Mouse (Mus musculus) left cerebral cortex, postnatal 10 days (tissue): Measurements from ENCODE around the gene Camk2g. TPM values are rescaled to one million over a fixed set of nuclear protein-coding genes. Genes with fewer than 3 reads are reported as not detected.

ENCODE experiments used
- DNase-seq, 2 experiments: peaks; one replicate each; pipeline ENCODE4 v3.0.0; 2021 to 2022; ENCODE audit warnings: low spot score in 2 of 2, mixed read lengths in 1 of 2; ENCODE audit errors: extremely low spot score in 1 of 2
- intact Hi-C: fragments of 180-260 bp; cut with DNase I; formaldehyde crosslinking; loops from one replicate; pipeline ENCODE4 v1.15.1; 2025
- total RNA-seq, 2 experiments: library from RNA; stranded (reverse); gene quantifications; 2 replicates each; pipeline ENCODE4 v1.2.3; 2021

Gene Camk2g
- total RNA-seq, 2 experiments from 2014 or later = 255 to 269 TPM

DNA sequence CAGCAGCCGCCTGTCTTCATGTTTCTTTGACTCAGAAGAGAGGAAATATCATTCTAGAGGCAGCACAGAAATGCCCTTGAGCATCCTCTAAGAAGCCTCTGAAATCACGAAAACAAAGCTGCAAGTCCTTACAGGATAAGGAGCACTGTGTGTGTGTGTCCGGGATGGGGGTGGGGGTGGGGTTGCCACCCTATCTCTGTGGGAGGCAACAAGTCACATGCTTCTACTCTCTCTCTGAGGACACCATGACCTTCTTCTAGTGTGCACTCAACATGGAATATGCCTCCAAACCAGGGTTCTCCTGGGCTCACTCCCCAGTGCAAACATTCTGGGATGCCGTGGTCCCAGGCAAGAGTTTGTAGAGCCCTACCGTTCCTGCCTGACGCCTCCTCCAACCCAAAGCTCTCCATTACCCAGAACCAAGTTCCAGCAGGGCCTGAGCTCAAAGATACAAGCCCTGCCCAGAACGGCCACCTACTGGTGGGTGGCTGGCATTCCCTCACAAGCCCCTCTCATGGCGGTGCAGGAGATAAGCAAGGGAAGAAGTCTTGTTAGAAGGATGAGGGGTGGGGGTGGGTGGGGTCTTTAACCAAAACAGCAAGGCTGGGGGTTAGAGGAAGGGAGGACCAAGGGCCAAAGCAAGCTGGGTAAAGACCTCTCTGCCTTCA, 35.0 kb downstream of the Camk2g start:
- DNase-seq = no peak
- intact Hi-C loops = loop anchor here (5.0 kb wide), 1 partner anchor 33 kb away; the partner anchor contains the start of gene Camk2g

DNA sequence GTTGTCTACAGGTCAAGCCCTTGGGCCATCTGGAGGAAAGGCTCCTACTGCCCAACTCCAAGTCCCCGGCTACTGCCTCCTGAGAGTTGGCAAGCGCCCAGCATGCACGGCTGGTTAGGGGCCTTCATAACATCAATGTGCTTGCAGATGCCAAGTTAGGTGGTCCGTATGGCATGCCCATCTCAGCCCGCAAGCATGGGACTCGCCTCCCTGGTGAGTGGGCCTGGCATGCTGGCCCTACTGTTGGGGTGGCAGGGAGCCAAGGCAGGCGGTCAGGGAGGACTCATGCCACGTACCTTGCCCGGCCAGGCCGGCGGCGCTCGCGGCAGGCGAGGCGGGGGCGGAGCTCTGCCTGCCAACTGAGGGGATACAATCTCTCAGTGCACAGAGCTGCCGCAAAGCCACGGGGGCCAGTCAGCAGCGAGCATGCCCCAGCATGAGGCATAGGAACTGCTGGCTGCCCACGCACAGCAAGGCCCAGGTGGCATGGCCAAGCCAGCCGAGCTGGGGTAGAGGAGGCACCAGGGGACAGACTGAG, 36.4 kb downstream of the Camk2g start:
- DNase-seq = peak in 1 of 2 experiments; percentile 54
- intact Hi-C loops = loop anchor here (5.0 kb wide), 1 partner anchor 35 kb away; the partner anchor contains the start of gene Camk2g

DNA sequence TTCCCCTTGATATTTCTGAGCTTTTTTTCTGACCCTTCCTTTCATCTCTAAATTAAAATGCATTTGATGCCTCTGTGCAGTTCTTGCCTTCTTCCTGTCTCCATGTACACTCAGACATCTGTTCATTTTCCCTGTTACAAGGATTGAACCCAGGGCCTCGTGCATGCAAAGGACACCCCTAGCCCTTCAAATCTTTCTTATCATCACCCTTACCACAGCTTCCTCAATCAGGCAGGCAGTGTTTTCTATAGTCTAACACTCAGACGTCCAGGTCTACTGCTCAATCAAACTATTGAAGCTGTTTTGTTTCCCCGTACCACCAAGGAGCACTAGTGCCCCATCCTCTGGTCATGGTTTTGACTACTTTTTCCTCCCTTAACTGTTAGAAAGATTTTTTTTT, 40.1 kb downstream of the Camk2g start:
- intact Hi-C loops = no loop called here
- no peak for DNase-seq

DNA sequence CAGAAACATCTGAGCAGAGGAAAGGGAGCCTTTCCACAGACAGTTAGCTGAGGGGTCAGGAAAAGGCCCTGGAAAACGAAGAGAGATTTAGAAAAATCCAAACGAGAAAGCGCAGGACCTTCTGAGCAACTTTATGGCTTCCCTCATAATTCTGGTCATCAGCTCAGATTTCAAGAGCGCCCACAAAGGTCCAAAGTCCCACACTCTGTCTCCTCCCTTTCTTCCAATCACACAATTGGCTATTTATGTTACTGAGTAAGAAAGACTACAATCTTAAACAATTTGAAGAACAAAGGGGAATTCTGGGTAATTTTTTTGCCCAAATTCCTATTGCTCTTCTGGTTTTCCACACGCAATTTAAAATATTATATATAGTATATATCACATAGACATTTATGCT, 43.4 kb downstream of the Camk2g start:
- DNase-seq = no peak
- intact Hi-C loops = no loop called here

DNA sequence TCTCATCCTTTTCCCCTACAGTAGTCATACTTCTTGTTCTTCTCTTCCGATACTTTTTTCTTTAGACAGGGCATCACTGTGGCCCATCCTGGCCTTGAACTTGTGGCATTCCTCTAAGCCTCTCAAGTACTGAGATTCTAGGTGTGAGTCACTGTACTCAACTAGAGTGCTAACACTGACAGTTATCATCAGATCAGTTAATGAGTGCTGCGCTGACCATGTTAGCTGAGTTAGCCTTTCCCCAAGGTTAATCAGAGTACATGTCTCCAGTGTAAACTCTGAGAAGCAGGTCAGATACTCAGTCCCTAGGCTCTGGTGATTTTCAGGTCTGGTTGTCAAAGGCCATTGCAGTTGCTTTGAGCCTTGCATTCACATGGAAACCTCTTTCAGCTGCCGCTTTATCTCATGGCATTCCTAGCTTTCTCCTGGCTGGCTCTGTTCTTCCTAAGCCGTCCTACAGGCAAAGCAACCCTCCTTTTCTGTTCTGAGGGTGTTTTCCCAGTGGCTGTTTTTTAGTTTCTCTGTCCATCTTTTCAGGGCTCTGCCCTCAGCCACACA, 44.3 kb downstream of the Camk2g start:
- intact Hi-C loops = loop anchor here (5.0 to 10.0 kb wide), 2 partner anchors 123 to 275 kb away; no protein-coding TSS in a partner anchor
- DNase-seq = no peak

DNA sequence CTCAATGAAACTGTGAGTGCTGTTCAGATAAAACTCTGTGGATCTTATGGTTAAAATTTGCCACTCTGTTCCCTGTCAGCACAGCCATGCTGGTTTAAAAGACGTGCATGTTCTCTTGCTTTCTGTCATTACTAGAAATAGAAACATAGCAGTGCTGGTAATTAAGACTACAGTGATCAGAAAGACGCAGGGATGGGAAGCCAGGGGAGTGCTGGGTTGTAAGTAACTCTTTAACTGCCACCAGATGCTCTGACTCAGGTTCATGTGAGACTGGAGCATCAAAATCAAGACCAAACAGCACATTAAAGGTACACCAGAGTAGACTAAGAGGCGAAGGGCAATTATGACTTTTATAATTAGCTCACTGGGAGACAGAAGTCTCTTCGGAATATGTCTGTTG, 45.5 kb downstream of the Camk2g start:
- DNase-seq = no peak
- intact Hi-C loops = loop anchor here (5.0 to 10.0 kb wide), 2 partner anchors 124 to 276 kb away; no protein-coding TSS in a partner anchor

DNA sequence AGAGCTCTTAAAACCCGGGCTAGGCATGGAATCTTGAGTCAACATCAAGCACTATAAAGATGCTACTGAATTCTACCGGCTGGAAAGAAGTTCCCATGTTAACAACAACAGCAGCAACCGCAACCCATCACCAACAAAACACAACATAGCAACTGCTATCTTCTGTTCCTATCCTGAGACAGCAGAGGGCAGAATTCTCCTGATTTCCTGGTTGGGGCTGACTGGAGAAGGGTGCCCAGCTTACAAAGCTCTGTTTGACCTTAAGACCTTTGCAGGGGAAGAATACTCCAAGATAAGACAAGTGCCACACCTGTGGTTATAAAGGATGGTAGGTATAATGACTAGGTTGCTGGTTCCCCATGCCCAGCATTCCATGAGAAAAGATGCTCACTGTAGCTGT, 47.0 kb downstream of the Camk2g start:
- intact Hi-C loops = loop anchor here (5.0 to 10.0 kb wide), 2 partner anchors 125 to 278 kb away; no protein-coding TSS in a partner anchor
- DNase-seq = no peak

DNA sequence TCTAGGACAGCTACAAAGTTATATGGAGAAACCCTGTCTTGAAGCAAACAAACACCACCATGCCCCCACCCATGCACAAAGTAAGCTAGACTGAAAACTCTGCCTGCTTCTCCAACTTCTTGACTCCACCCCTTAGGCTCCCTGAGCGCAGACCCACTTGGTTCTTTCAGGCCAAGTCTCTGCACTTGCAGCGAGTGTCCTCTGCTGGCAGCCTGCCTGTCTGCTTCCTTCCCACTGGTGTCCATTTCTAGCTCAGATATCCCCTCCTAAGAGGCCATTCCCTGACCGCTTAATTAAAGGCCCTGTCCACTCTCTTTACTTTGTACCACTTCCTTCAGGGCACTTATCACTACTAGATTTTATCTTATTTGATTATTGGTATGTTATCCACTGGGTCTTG, 50.3 kb downstream of the Camk2g start:
- intact Hi-C loops = loop anchor here (10.0 kb wide), 1 partner anchor 281 kb away; no protein-coding TSS in a partner anchor

DNA sequence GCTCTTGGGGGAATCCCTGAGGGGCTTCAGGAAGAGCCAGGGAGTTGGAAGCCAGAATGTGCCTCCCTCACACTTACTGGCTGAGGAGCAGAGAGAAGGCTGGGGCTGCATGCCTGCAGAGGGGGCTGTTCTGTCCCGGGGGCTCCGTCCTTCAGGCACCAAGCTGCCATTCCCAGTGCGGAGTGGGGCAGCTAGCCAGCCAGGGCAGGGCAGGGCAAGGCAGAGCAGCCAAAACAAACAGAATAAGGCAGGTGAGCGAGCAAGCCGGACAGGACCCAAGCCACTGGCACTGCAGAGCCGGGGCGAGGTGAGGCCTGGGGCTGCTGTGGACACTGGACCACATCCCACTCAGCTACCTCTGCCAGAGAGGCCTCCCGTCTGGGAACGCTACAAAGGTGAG, 52.6 kb downstream of the Camk2g start:
- intact Hi-C loops = loop anchor here (10.0 kb wide), 1 partner anchor 284 kb away; no protein-coding TSS in a partner anchor
- no peak for DNase-seq

More for the DNA sequence above, 50.3 kb downstream of the Camk2g start:
- DNase-seq = no peak

DNA sequence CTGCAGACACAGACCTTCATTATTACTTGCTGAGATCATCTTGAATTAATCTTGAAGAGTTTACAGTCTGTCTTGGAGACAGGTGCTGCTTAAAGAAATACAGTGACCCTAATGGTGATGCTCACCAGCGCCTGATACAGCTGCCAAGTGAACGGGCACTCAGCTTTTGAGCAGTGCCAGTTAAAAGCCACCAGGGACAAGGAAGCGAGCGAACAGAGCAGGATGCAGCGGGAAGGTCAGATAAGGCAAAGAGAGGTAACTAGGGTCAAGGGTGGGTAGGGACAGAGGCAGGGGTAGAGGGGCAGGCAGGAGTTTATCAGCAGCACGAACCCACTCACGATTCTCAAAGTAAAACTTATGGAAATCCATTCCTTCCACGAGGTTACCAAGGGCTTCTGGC, 55.4 kb downstream of the Camk2g start:
- intact Hi-C loops = no loop called here
- no peak for DNase-seq

DNA sequence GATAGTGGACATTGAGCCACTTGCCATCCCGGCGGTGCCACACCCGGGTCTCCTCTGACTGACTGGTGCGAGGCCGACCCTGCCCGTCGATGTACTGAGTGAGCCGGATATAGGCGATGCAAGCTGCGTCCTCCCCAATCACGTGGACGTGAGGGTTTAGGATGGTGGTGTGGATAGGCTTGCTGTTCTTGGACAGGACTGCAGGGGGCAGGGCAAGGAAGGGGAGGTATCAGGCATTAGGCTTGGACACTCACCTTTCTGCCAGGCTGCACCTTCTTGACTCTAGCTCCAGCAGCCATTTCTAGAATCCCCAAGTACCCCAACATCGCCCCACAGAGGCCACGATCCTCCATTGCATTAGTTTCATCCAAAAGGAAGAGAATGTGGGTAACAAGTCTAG, 56.6 kb downstream of the Camk2g start:
- intact Hi-C loops = no loop called here
- peak in 1 of 2 experiments; percentile 77 for DNase-seq

DNA sequence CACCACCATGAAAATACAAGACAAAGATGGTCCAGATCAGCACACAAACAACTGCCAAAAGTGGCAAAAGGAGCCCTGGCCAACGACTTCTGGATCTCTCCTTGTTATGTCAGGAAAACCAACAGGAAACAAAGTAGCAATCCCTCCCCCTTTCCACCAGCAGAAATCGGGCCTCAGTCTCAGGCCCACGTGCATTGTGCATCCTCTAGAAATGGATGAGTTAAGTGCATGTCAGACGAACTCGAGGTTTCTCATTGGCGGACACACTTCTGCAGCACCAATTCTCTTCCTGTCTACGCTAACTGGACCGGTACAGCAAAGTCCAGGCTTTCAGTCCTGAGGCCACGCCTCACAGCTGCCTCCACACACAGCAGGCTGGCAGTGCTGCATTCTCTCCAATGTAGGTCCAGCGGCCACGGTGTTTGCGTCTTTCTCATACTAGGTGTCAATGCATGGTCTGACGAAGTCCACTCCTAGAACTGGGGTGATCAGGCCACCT, 57.9 kb downstream of the Camk2g start:
- DNase-seq = no peak
- intact Hi-C loops = no loop called here

DNA sequence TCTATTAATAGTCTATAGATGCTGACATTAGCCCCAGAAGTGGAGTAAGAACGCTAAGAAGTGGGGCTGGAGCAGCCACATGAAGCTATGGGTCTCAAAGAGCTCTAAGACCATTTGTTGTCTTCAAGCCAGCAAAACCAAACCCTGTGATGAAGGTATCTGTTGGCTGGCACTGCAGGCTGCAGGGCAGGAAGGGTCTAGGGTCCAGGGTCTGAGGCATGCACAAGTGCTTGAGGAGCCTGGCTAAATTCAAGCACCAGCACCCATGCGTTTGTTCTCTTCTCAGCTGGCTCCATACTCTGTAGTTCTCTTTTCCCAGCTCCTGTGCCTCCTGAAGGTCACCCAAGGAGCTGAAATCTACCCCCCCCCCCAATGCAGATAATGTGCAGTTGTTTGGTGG, 58.8 kb downstream of the Camk2g start:
- intact Hi-C loops = no loop called here
- no peak for DNase-seq

DNA sequence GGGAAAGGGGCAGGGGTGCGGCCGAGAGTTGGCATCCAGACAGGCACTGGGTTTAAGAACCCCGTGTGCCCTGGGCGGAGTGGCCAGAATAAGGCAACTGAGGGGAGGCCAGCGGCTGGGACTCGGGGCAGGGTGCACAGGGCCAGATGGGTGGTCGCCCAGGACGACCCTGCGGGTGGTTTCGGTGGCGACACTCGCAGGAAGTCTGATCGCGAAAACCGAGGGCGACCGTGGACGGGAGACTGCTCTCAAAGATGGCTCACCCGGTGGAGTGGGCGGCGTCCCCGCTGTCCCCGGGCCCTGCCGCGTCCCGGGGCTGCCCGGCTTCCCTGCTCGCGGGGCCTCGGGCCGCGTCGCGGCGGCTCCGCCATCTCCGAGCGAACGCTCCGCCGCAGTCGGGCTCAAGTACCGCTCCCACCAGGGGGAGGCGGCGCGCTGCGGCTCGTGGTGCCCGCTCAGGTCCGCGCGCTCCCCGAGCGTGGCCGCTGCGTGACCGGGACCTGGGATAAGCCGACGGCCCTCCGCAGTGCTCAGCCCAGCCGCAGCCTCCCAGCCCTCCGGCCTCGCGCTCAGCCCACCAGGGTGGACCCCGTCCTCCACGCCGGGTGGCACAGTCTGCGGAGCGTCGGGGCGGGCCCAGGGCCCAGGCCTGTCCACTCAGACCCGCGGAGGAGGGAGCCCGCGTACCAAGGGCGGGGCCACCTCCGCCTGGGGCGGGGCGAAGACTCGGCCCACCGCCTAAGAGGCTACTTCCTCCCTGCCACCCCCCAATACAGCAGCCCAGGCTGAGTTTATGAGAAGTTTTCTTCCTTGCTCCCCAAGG, 59.7 kb downstream of the Camk2g start, which contains the start of gene Ndst2:
Gene Ndst2, minus strand, starts transcription at position 611 of the 823 bp plus-strand sequence.
- DNase-seq = peak; percentile 75 to 93
- intact Hi-C loops = loop anchor here (5.0 kb wide), 1 partner anchor 138 kb away; no protein-coding TSS in a partner anchor

DNA sequence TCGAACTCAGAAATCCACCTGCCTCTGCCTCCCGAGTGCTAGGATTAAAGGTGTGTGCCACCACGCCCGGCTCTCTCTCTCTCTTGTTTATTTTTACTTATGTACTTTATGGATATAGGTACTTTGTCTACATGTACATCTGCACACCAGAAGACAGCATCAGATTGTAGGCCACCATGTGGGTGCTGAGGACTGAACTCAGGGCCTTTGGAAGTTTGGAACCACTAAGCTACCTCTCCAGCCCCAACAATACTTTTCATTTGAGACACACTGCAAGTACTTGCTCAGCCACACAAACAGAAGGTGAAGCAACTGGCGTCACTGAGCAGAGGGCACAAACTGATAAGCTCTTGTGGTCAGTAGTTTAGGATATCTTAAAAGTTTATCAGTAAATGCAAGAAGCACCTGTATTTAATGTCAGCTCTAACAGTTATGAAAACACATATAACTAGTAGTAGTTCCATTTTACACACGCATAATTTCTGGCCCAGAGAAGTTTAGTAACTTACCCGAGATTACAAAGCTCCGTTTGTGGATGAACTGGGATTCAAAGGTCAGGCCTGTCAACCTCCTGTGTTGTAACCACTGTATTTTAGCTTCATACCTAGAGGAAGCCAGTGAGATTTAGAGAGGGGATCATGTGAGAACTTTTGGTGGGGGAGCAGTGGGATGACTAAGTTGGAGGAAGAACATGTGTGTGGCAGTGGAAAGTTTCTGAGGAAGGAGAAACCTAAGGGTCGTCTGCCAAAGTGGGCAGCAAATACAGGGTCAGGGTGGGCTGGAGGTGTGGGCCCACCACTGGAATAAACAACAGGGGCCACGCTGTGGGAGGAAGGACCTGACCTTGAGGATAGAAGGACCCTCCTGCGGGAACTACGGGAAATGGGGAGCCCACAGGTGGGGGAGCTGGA, 60.6 kb downstream of the Camk2g start:
- DNase-seq = no peak
- intact Hi-C loops = loop anchor here (5.0 kb wide), 1 partner anchor 139 kb away; no protein-coding TSS in a partner anchor

DNA sequence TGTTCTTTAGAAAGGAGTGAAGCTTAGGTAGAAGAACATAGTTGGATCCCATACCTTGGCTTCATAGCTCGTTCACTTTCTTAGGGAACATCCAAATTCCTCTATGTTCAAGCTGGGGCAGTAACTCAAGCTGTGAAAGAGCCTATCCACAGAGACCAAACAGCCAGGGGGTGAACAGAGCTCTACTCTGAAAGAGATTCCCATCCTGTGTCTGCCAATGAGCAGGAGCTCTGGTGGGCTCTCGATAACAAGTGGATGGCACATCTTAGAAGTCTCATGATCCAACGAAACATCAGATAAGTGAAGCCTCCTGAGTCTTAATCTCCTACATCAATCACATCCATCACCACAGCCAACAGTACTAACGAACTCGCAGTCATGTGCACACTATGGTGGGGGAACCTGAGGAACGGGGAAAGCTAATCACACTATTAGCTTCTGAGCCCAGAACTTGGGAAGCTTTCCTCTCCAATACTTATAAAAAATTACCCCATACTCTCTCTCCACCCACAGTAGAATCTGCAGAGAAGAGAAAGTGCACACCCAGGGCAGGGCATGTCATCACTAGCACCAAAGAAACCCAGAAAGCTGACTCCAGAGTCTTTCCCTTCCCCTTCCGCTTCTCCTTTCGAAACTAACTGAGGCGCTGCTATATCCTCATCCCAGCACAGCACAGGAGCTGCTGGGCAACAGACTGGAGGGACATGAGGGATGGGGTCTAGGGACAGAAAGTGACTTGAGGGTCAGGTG, 62.9 kb downstream of the Camk2g start:
- intact Hi-C loops = loop anchor here (5.0 kb wide), 1 partner anchor 141 kb away; no protein-coding TSS in a partner anchor
- DNase-seq = no peak

DNA sequence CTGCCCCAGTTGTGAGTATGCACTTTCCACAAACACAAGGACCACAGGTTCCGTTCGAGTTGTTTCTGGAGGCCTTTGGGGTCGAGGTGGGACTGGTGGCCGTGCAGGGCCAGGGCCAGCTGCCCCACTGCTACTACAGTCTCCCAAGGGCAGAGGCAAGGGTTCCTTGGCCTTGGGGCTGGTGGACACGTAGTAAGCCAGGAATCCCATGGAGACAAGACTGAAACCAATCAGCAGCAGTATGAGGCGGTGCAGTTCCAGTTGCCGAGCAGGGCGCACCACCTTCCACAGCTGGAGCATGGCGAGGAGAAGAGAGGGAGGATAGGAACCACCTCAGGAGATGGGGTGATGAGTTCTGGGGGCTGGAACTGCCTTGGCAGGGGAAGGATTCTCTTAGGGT, 64.0 kb downstream of the Camk2g start:
- no peak for DNase-seq
- intact Hi-C loops = loop anchor here (5.0 to 10.0 kb wide), 2 partner anchors 142 to 285 kb away; no protein-coding TSS in a partner anchor
